Mouse (Mus musculus) heart, adult 2 months (tissue): Measurements from ENCODE around the gene Itga1.

Source experiments
- CTCF ChIP-seq: fragments of 200-600 bp; IDR thresholded peaks from 2 replicates; pipeline ENCODE4 v1.8.1; 2022; ENCODE audit warnings: antibody characterized with exemption, mild to moderate bottlenecking, moderate library complexity
- EP300 ChIP-seq: fragments of 200-500 bp; IDR thresholded peaks from 2 replicates; pipeline ENCODE4 v1.6.1; 2011; ENCODE audit warnings: low read depth, low read length, control low read depth; ENCODE audit not compliant: insufficient read depth
- POLR2A ChIP-seq: fragments of 200-500 bp; IDR thresholded peaks from 2 replicates; pipeline ENCODE4 v1.6.1; 2011; ENCODE audit warnings: mild to moderate bottlenecking, low read depth, low read length, control low read depth; ENCODE audit not compliant: insufficient read depth

GRCm38 (mm10) chr13:115143575-115143974 is 41.8 kb upstream of the Itga1 start:
- TF ChIP-seq CTCF (no peak), POLR2A (no peak), EP300 (no peak)
